Mouse (Mus musculus) thymus, postnatal 14 days (tissue): Measurements from ENCODE around the gene Shpk.

Experiments used
- DNase-seq: peaks from one replicate; pipeline ENCODE4 v3.0.0; 2021

Gene Shpk

GRCm38 (mm10) chr11:73201021-73201420 lies 1.8 kb downstream of the Shpk start:
- DNase-seq = no peak

GRCm38 (mm10) chr11:73201597-73201996 lies 2.3 kb downstream of the Shpk start:
- no peak for DNase-seq

GRCm38 (mm10) chr11:73203895-73204294 lies 4.6 kb downstream of the Shpk start:
- DNase-seq = no peak

- DNase-seq = no peak
These were observed 5.9 kb downstream of the Shpk start for GRCm38 (mm10) chr11:73205194-73205593.

GRCm38 (mm10) chr11:73207621-73208020 lies 8.4 kb downstream of the Shpk start:
- DNase-seq = peak; percentile 23

GRCm38 (mm10) chr11:73213956-73214355 lies 14.7 kb downstream of the Shpk start:
- DNase-seq = no peak

- DNase-seq = no peak
These were observed 20.4 kb downstream of the Shpk start for GRCm38 (mm10) chr11:73219671-73220070.

GRCm38 (mm10) chr11:73220651-73221050 lies 21.4 kb downstream of the Shpk start:
- no peak for DNase-seq

- no peak for DNase-seq
These were observed 23.6 kb downstream of the Shpk start for GRCm38 (mm10) chr11:73222846-73223245.

GRCm38 (mm10) chr11:73223966-73224365 lies 24.7 kb downstream of the Shpk start:
- DNase-seq = no peak

- DNase-seq = no peak
These were observed 26.6 kb downstream of the Shpk start for GRCm38 (mm10) chr11:73225856-73226255.

GRCm38 (mm10) chr11:73228881-73229280 lies 29.6 kb downstream of the Shpk start:
- no peak for DNase-seq

GRCm38 (mm10) chr11:73230081-73230480 lies 30.8 kb downstream of the Shpk start:
- DNase-seq = no peak

GRCm38 (mm10) chr11:73232513-73232912 lies 33.3 kb downstream of the Shpk start:
- no peak for DNase-seq

GRCm38 (mm10) chr11:73233992-73234391 lies 34.7 kb downstream of the Shpk start, which contains the start of gene Trpv1:
Gene Trpv1, plus strand, starts transcription at chr11:73234292.
- DNase-seq = no peak

GRCm38 (mm10) chr11:73235990-73236701 lies 36.9 kb downstream of the Shpk start:
- DNase-seq = no peak

- DNase-seq = no peak
These were observed 37.5 kb downstream of the Shpk start for GRCm38 (mm10) chr11:73236731-73237130.

- no peak for DNase-seq
These were observed 42.9 kb downstream of the Shpk start for GRCm38 (mm10) chr11:73242199-73242598.

GRCm38 (mm10) chr11:73242777-73243176 lies 43.5 kb downstream of the Shpk start:
- no peak for DNase-seq

GRCm38 (mm10) chr11:73257362-73257945 lies 58.2 kb downstream of the Shpk start:
- no peak for DNase-seq

- no peak for DNase-seq
These were observed 59.4 kb downstream of the Shpk start for GRCm38 (mm10) chr11:73258664-73259063.

- no peak for DNase-seq
These were observed 61.2 kb downstream of the Shpk start for GRCm38 (mm10) chr11:73260457-73260856.

GRCm38 (mm10) chr11:73261385-73261784 lies 62.1 kb downstream of the Shpk start:
- no peak for DNase-seq

- no peak for DNase-seq
These were observed 68.0 kb downstream of the Shpk start, which contains the start of gene Trpv3 for GRCm38 (mm10) chr11:73267267-73267666. Gene Trpv3, plus strand, starts transcription at chr11:73267388.
